Mouse (Mus musculus): ENCODE measurements around the gene Slc4a4. TPM values are rescaled to one million over a fixed set of nuclear protein-coding genes. Genes with fewer than 3 reads are reported as not detected.

Gene Slc4a4
- polyA plus RNA-seq, 1 experiment, result 49.3 TPM

DNA sequence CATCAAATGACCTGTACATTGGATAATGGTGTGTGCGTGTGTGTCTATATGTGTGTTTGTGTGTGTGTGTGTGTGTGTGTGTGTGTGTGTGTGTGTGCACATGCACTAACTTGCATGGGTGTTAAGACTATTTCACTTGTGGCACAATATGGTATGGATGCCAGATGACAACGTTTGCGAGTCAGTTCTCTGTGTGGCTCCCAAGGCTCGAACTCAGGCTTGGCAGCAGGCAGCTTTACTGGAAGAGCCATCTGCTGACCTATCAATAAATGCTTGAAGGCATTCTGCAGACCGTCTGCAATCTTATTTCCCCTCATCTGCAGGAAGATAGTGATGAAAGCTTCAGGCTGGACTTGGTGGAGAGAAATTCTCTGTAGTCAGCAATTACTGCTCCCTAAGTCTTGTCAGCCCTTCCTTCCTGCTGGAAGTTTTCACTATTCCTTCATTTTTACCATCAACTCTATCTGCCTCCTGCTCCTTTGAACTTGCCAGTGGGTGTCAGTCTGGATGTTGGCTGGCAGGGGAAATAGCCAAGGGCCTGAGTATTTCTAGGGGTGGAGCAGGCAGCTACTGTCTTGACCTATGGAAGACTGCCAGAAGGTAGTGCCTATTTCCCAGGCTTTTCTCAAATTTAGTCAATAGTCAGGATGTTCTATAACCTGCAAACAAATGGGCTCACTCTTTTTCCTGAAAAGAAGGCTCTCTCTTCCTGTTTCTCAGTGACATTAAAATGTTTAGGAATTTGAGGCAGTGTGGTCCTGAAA lies 73.9 kb downstream of the Slc4a4 start:
- H3K4me3 ChIP-seq (ENCODE audit: insufficient read depth, low read depth, low read length), result no peak overlapping the region
- 0 out of 2 replicates have a peak overlapping the region, but pooled peaks have one; percentile 5 for H3K27ac ChIP-seq (replicated peaks; ENCODE audit: low read depth, low read length)
- no peaks in the 10 kb centered on the region for H3K4me1 ChIP-seq (ENCODE audit: control insufficient read depth, insufficient read depth, insufficient read length, low read length)

DNA sequence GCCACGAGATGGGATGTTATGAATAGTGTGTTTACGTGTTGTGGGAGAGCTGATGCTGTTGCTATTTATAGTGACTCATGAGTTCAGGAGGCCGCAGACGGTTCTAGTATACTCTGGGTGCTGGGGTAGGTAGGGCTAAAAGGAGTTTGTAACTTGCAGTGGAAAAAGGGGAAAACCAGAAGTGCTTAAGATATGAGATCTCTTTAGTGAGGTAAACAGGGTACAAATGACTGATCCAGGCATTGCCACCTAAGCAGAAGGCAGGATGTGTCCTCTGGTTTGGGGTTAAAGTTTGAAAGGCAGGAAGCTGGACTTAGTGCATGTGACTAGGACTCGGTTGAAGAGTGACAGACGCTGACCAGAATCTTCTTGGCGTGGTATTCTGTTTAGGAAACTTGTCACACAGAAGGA lies 74.7 kb downstream of the Slc4a4 start:
- Histone ChIP-seq H3K27ac (replicated peaks; ENCODE audit: low read depth, low read length) (peak overlapping the region; percentile 5), H3K4me3 (ENCODE audit: insufficient read depth, low read depth, low read length) (no peak overlapping the region), H3K4me1 (ENCODE audit: control insufficient read depth, insufficient read depth, insufficient read length, low read length) (no peaks in the 10 kb centered on the region)

DNA sequence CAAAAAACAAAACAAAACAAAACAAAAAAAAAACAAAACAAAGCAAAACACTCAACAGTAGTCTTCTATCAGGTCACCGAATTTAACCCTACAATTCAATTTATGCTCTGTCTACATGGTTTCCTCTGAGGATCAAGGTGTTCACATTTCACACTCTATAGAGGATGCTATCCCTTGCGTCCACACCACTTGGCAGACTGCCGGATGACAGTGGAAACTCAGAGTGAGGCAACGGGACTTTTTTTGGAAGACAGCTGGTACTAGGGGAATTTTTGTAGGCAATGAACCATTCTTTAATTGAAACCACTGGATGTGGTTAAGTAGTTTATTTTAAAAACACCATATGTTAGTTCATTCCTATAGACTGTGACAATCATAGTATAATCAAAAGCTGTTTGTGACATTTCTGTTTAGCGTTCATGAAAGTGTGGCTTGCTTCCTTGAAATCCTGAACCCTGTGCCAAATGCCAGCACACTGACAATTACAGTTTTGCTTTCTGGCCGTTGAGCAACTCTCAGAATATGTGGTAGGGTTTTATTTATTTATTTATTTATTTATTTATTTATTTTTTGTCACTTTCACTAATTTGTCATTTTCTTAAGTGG lies 78.2 kb downstream of the Slc4a4 start:
- Histone ChIP-seq H3K4me3 (ENCODE audit: insufficient read depth, low read depth, low read length) (no peak overlapping the region), H3K4me1 (ENCODE audit: control insufficient read depth, insufficient read depth, insufficient read length, low read length) (peaks cover 6% of the 10 kb centered on the region; the same call in 1 of the 2 replicates), H3K27ac (replicated peaks; ENCODE audit: low read depth, low read length) (no peak overlapping the region)

DNA sequence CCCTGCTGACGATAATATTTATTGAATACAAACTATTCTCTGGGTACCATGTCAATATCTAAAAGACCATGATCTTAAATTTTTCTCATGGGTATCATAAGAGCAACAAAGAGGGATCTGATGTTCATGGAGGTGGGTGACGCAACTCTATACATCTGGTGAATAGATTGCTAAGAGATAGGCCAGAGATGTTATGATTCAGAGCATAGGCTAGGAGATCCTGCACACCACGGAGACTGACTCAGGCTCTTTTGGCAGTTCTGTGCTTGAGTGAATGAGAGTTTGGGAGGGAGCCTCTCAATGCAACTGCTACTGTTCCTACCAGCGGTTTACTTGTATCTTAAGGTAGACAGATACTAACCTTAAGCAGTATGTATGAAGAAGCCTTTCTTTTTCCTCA lies 79.9 kb downstream of the Slc4a4 start:
- no peak overlapping the region for H3K27ac ChIP-seq (replicated peaks; ENCODE audit: low read depth, low read length)
- H3K4me3 ChIP-seq (ENCODE audit: insufficient read depth, low read depth, low read length), result no peak overlapping the region
- H3K4me1 ChIP-seq (ENCODE audit: control insufficient read depth, insufficient read depth, insufficient read length, low read length), result peaks cover 6% of the 10 kb centered on the region; the same call in 1 of the 2 replicates

DNA sequence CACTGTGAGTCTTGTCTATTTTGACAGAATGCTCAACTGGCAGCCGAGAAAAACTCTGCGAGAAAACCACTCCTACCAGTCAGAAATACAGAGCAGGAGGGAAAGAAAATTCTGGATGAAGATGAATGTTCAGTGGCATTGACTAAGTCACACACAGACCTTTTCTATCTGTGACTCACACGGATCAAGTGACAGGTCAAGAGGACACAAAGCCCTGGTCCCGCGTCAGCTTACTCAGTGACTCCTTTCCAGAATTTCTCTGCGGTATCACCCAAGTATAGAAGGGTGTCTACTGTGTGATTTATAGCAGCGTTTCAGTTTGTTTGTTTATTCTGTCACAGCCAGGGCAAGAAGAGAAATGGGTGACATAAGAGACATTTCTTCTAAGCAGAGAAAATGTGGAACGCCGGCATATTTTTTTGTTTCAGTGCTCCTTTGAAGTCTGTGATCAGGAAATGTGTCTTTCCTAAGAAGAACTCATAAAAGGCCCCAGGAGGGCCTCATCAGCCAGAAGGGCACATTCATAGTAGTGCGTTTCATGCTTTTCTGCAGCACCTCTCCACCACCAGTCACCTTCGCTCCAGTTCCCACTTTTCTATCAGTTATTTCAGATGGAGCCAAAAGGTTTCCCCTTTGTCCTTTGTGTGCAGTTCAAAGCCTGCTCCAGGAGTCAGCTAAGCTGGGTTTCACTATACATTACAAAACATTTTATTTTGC lies 82.5 kb downstream of the Slc4a4 start:
- Histone ChIP-seq H3K4me1 (ENCODE audit: control insufficient read depth, insufficient read depth, insufficient read length, low read length) (peaks cover 6% of the 10 kb centered on the region; the same call in 1 of the 2 replicates), H3K4me3 (ENCODE audit: insufficient read depth, low read depth, low read length) (no peak overlapping the region), H3K27ac (replicated peaks; ENCODE audit: low read depth, low read length) (peak overlapping the region; percentile 68)

DNA sequence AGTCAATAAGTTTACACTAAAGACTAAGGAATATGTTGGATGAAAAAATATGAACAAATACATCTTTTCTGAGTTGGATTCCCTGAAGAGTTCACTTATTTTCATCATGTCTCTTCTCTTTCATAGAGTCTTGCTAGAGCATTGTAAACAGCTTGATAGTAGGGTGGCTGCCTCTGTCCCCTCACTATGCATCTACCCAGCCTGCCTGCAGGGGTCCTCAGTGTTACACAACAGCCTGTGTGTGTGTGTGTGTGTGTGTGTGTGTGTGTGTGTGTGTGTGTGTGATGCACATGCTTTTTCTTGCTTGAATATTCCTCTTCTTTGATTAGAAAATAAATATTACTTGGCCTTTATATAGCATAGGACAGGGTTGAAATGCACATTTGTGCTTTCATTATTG lies 84.9 kb downstream of the Slc4a4 start:
- H3K4me1 ChIP-seq (ENCODE audit: control insufficient read depth, insufficient read depth, insufficient read length, low read length), result peaks cover 6% of the 10 kb centered on the region; the same call in 1 of the 2 replicates
- no peak overlapping the region for H3K27ac ChIP-seq (replicated peaks; ENCODE audit: low read depth, low read length)
- no peak overlapping the region for H3K4me3 ChIP-seq (ENCODE audit: insufficient read depth, low read depth, low read length)

DNA sequence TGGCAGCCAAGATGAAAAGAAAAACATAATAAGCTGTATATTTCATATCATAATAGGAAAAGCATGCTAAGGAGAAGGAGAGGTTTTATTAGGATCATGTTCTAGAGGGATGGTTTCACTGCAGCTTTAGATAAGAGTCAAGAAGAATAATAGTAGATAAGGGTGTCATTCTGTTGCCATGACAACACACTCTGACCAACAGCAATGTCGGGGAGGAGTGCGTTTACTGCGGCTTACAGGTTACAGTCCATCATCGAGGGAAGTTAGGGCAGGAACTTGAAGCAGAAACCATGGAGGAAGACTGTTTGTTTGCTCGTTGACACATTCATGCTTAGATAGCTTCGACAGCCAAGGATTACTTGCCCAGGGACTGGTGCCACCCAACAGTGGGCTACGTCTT lies 85.7 kb downstream of the Slc4a4 start:
- peaks cover 6% of the 10 kb centered on the region; the same call in 1 of the 2 replicates for H3K4me1 ChIP-seq (ENCODE audit: control insufficient read depth, insufficient read depth, insufficient read length, low read length)
- no peak overlapping the region for H3K27ac ChIP-seq (replicated peaks; ENCODE audit: low read depth, low read length)
- no peak overlapping the region for H3K4me3 ChIP-seq (ENCODE audit: insufficient read depth, low read depth, low read length)

DNA sequence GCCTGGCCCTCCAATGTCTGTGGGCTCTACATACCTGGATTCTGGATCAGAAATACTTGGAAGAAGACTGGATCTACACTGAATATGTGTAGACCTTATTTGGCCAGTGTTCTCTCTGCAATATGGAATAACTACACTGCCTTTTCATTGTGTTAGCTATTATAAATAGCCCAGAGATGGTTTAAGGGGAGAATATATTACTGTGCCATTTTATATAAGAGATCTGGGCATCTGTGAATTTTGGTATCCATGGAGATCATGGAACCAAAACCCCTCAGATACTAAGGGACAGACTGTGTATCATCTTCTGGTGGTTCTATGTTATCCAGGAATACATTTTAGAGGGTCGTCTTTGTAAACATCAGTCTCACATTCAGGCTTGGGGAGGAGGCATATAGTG lies 86.5 kb downstream of the Slc4a4 start:
- H3K4me1 ChIP-seq (ENCODE audit: control insufficient read depth, insufficient read depth, insufficient read length, low read length), result peaks cover 6% of the 10 kb centered on the region; the same call in 1 of the 2 replicates
- no peak overlapping the region for H3K4me3 ChIP-seq (ENCODE audit: insufficient read depth, low read depth, low read length)
- H3K27ac ChIP-seq (replicated peaks; ENCODE audit: low read depth, low read length), result no peak overlapping the region

DNA sequence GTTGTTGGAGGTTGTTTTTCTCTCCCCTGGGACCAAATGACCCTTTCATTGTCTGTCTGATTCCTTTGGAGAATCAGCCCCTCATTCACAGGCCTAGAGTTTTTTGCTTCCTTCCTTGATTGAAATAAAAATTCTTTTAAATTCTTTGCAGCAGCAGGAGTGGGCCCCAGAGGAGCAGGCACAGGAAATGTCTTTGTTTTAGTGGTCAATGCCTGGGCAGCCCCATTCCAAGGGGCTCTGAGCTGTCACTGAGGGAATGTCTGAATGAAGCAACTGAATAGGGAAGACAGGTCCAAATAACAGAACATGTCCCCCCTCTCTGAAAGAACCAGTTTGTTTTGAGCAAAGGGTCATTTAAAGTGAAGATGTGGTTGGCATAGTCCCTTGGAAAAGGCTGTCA lies 89.1 kb downstream of the Slc4a4 start:
- H3K4me1 ChIP-seq (ENCODE audit: control insufficient read depth, insufficient read depth, insufficient read length, low read length), result no peaks in the 10 kb centered on the region
- no peak overlapping the region; the same call in 1 of the 2 replicates for H3K27ac ChIP-seq (replicated peaks; ENCODE audit: low read depth, low read length)
- no peak overlapping the region for H3K4me3 ChIP-seq (ENCODE audit: insufficient read depth, low read depth, low read length)

DNA sequence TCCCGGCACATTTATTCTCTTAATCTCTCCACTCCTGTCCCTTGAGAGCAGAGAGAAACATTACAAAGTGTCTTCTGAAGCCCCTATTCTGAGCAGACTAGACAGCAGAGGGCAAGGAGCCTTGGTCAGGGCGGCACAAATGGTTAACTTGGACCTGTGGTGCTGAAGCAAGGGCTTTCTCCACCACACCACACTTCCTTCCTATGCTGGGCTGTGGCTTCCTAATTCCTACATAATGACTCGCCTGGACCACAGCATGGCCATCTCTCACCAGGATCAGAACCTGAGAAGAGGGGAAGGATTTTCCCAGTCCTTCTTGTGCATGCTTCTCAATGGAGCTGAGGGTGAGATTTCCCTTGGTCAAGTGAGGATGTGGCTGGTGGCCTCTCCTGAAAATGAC lies 89.8 kb downstream of the Slc4a4 start:
- H3K4me1 ChIP-seq (ENCODE audit: control insufficient read depth, insufficient read depth, insufficient read length, low read length), result peaks cover 3% of the 10 kb centered on the region; the same call in 1 of the 2 replicates
- no peak overlapping the region for H3K4me3 ChIP-seq (ENCODE audit: insufficient read depth, low read depth, low read length)
- H3K27ac ChIP-seq (replicated peaks; ENCODE audit: low read depth, low read length), result peak overlapping the region; percentile 12; the same call in 1 of the 2 replicates

DNA sequence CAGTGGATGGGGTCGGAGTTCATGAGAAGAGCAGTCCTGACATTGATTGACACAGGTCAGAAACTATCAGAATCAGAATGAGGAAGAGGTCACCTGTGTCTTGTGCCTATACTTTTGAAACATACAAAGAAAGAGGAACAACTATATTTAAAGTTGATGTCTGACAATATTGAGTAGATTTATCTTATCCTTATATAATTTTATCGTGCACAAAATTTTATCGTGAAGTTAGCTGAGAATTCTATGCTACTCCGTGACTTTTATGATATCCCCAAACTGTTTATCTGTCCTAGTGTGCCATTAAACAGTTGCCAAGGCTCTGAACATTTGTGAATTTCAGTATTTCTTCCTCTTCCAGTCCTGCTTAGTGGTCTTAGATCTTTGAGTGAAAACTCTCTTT lies 94.1 kb downstream of the Slc4a4 start:
- Histone ChIP-seq H3K4me3 (ENCODE audit: insufficient read depth, low read depth, low read length) (no peak overlapping the region), H3K27ac (replicated peaks; ENCODE audit: low read depth, low read length) (peak overlapping the region; percentile 74; the same call in 1 of the 2 replicates), H3K4me1 (ENCODE audit: control insufficient read depth, insufficient read depth, insufficient read length, low read length) (peaks cover 3% of the 10 kb centered on the region)

DNA sequence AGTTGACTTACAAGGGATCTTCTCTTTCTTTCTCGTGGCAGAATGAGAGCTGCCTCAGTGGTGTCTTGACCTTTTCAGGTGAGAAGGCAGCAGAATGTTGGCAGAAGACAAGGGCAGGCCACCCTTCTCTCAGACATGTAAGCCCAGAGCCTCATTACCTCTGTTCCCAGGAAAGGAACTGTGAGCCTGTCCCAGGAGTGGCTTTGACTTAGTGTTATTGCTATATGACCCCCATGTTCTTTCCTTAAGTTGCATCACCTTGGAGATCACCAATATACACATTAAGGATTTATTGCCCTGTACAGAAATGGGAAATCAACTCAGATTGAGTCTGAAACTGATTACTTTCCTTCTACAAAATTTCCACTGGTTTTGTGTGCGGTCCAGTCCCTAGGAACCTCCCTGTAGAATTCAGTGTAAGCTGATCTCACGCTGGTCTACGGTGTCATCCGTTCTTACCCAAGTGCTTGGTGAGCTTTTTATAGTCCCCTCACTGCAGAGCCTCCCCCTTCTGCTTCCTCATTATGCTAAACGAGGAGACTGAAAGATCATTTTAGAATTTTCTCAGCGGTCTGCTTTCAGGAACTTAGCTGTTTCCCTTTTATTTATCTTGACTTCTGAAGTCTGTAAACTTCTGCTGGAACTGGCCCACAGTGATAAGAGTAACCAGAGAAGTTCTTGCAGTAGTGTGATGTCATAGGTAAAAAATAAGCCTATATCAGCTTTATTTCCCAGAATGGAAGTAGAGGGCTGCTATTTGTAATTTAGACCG lies 94.8 kb downstream of the Slc4a4 start:
- Histone ChIP-seq H3K27ac (replicated peaks; ENCODE audit: low read depth, low read length) (peak overlapping the region; percentile 74), H3K4me3 (ENCODE audit: insufficient read depth, low read depth, low read length) (no peak overlapping the region), H3K4me1 (ENCODE audit: control insufficient read depth, insufficient read depth, insufficient read length, low read length) (peaks cover 3% of the 10 kb centered on the region)

DNA sequence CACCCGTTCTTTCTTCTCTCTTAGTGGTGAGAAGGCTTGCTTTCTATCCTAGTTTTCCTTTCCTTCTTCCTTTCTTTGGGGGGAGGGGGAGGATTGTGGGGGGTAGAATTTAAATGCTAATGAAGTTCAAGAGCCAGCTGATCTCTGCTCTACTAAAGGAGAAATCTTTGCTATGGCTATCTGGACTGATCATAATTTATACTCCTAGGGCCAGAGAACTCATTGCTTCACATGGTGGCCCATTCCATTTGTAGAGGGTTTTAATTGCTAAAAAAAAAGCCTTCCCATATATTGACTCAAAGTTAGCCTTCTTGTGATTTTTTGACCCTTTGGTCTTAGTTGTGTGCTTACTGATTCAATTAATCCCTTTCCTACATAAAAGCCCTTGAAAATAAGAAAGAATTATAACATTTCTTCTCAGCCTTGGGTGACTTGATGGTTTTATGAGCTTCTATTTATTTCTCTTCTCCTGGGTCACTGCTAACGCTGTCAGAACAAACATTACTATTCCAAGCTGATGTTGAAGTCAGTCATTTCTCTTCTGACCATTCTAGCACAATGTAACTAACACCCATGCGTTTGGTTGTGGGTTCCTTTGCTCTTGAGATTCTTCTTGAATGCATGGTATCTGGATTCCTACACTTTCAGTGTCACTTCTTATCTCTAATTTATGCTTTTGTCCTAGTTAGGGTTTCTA lies 95.6 kb downstream of the Slc4a4 start:
- Histone ChIP-seq H3K27ac (replicated peaks; ENCODE audit: low read depth, low read length) (no peak overlapping the region; the same call in 1 of the 2 replicates), H3K4me1 (ENCODE audit: control insufficient read depth, insufficient read depth, insufficient read length, low read length) (peaks cover 3% of the 10 kb centered on the region), H3K4me3 (ENCODE audit: insufficient read depth, low read depth, low read length) (no peak overlapping the region)

DNA sequence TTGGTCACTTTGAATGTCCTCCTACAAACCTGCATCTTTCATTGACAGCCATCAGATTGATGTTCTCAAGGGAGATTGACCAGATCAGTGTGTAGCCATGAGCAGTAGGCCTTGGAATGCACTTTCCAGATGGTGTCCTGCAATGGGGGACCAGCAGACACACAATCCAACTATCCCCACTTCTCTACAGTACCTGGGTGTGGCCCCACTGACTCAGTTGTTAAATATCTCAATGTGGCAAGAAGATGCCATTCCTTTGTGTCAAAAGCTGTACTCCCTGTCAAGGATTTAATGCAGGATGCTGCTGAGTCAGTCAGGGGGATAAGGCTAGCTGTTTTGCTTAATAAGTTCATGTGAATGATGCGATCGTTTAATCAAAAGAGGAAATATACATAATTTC lies 96.6 kb downstream of the Slc4a4 start:
- Histone ChIP-seq H3K4me3 (ENCODE audit: insufficient read depth, low read depth, low read length) (no peak overlapping the region), H3K27ac (replicated peaks; ENCODE audit: low read depth, low read length) (no peak overlapping the region), H3K4me1 (ENCODE audit: control insufficient read depth, insufficient read depth, insufficient read length, low read length) (peaks cover 3% of the 10 kb centered on the region)
